Mouse (Mus musculus) adrenal gland (tissue): Measurements from ENCODE around the gene Chmp1a.
"Not testable (repeated sequence)": the region's sequence is repeated elsewhere in the genome, so short reads cannot be mapped to it uniquely, and the experiment has no call there.

Source experiments
- intact Hi-C: fragments of 180-260 bp; cut with DNase I; formaldehyde crosslinking; loops from one replicate; pipeline ENCODE4 v1.15.1; 2025

Chmp1a gene

GRCm38 (mm10) chr8:123233300-123233699 is 20.7 kb upstream of the Chmp1a start:
- intact Hi-C loops, result no loop called here

GRCm38 (mm10) chr8:123232553-123232952 is 20.0 kb upstream of the Chmp1a start:
- intact Hi-C loops, result no loop called here

- intact Hi-C loops, result no loop called here
Observed at GRCm38 (mm10) chr8:123231742-123232141, 19.2 kb upstream of the Chmp1a start.

- intact Hi-C loops, result not testable (repeated sequence)
Observed at GRCm38 (mm10) chr8:123230326-123230725, 17.8 kb upstream of the Chmp1a start.

GRCm38 (mm10) chr8:123228416-123228815 is 15.9 kb upstream of the Chmp1a start:
- intact Hi-C loops, result no loop called here

GRCm38 (mm10) chr8:123224278-123225266 is 12.0 kb upstream of the Chmp1a start, which contains the start of gene Cdk10:
Gene Cdk10 (plus strand): TSS chr8:123224842.
- intact Hi-C loops, result no loop called here

GRCm38 (mm10) chr8:123220917-123221316 is 8.4 kb upstream of the Chmp1a start:
- intact Hi-C loops, result no loop called here

GRCm38 (mm10) chr8:123215430-123215829 is 2.9 kb upstream of the Chmp1a start:
- intact Hi-C loops, result loop anchor here (10.0 kb wide), 1 partner anchor 601 kb away; the partner anchor contains the start of genes Galns and Trappc2l

- intact Hi-C loops, result loop anchor here (10.0 kb wide), 1 partner anchor 598 kb away; the partner anchor contains the start of genes Galns and Trappc2l
Observed at GRCm38 (mm10) chr8:123213118-123213772, 682 bp upstream of the Chmp1a start.

- intact Hi-C loops, result loop anchor here (10.0 kb wide), 1 partner anchor 597 kb away; the partner anchor contains the start of genes Galns and Trappc2l
Observed at GRCm38 (mm10) chr8:123211876-123212275, 687 bp downstream of the Chmp1a start.

GRCm38 (mm10) chr8:123203571-123203970 is 9.0 kb downstream of the Chmp1a start:
- intact Hi-C loops, result loop anchor here (5.0 kb wide), 2 partner anchors 96 to 366 kb away; no protein-coding TSS in a partner anchor

- intact Hi-C loops, result loop anchor here (5.0 kb wide), 2 partner anchors 95 to 365 kb away; no protein-coding TSS in a partner anchor
Observed at GRCm38 (mm10) chr8:123202288-123202687, 10.3 kb downstream of the Chmp1a start.

- intact Hi-C loops, result loop anchor here (5.0 kb wide), 2 partner anchors 93 to 363 kb away; no protein-coding TSS in a partner anchor
Observed at GRCm38 (mm10) chr8:123199864-123200263, 12.7 kb downstream of the Chmp1a start.

- intact Hi-C loops, result not testable (repeated sequence)
Observed at GRCm38 (mm10) chr8:123197016-123197415, 15.5 kb downstream of the Chmp1a start.

- intact Hi-C loops, result loop anchor here (5.0 kb wide), 1 partner anchor 46 kb away; no protein-coding TSS in a partner anchor
Observed at GRCm38 (mm10) chr8:123193771-123194170, 18.8 kb downstream of the Chmp1a start.

- intact Hi-C loops, result loop anchor here (5.0 kb wide), 1 partner anchor 45 kb away; no protein-coding TSS in a partner anchor
Observed at GRCm38 (mm10) chr8:123191908-123192307, 20.7 kb downstream of the Chmp1a start.

- intact Hi-C loops, result loop anchor here (5.0 kb wide), 1 partner anchor 43 kb away; no protein-coding TSS in a partner anchor
Observed at GRCm38 (mm10) chr8:123190678-123191077, 21.9 kb downstream of the Chmp1a start.

GRCm38 (mm10) chr8:123188841-123189240 is 23.7 kb downstream of the Chmp1a start:
- intact Hi-C loops, result no loop called here

GRCm38 (mm10) chr8:123188006-123188405 is 24.6 kb downstream of the Chmp1a start:
- intact Hi-C loops, result no loop called here

GRCm38 (mm10) chr8:123185566-123186409 is 26.8 kb downstream of the Chmp1a start, which contains the start of gene Dpep1:
Gene Dpep1 (plus strand): TSS chr8:123186242.
- intact Hi-C loops, result no loop called here
